Mouse (Mus musculus) heart, postnatal 0 days (tissue): ENCODE measurements around the gene Pltp. TPM values are rescaled to one million over a fixed set of nuclear protein-coding genes. Genes with fewer than 3 reads are reported as not detected.

Experiments
- ATAC-seq: fragments of 200-750 bp; cut with Nextera tagmentation; 2 replicates; pipeline ENCODE4 v1.8.0; 2017; ENCODE audit warnings: low read depth, moderate number of reproducible peaks, moderate library complexity; ENCODE audit not compliant: insufficient read depth
- DNase-seq: peaks from one replicate; pipeline ENCODE4 v3.0.0-alpha.2; 2016; ENCODE audit warnings: low spot score
- H3K27ac ChIP-seq: fragments of 300-500 bp; sonication (generic); 2 replicates; pipeline ENCODE4 v1.5.1; 2014; ENCODE audit warnings: low read depth, mild to moderate bottlenecking
- H3K27me3 ChIP-seq: fragments of 300-500 bp; sonication (generic); 2 replicates; pipeline ENCODE4 v1.6.1; 2014; ENCODE audit warnings: low read length, mixed read lengths; ENCODE audit not compliant: control insufficient read depth, insufficient read depth
- H3K36me3 ChIP-seq: fragments of 300-500 bp; sonication (generic); replicated peaks from 2 replicates; pipeline ENCODE4 v1.6.1; 2014; ENCODE audit warnings: low read length, mixed read lengths; ENCODE audit not compliant: control insufficient read depth, insufficient read depth
- H3K4me1 ChIP-seq: fragments of 300-500 bp; sonication (generic); 2 replicates; pipeline ENCODE4 v1.6.1; 2014; ENCODE audit warnings: antibody characterized with exemption; ENCODE audit not compliant: control insufficient read depth, insufficient read depth
- H3K4me2 ChIP-seq: fragments of 300-500 bp; sonication (generic); 2 replicates; pipeline ENCODE4 v1.6.1; 2014; ENCODE audit warnings: low read depth, mild to moderate bottlenecking, low read length, moderate library complexity
- H3K4me3 ChIP-seq: fragments of 300-500 bp; sonication (generic); 2 replicates; pipeline ENCODE4 v1.5.1; 2014; ENCODE audit warnings: low read depth, low read length
- H3K9ac ChIP-seq: fragments of 300-500 bp; sonication (generic); replicated peaks from 2 replicates; pipeline ENCODE4 v1.6.1; 2014; ENCODE audit warnings: low read depth, low read length, mixed read lengths
- H3K9me3 ChIP-seq: fragments of 300-500 bp; sonication (generic); replicated peaks from 2 replicates; pipeline ENCODE4 v1.6.1; 2016; ENCODE audit warnings: low read length; ENCODE audit not compliant: control insufficient read depth
- CTCF ChIP-seq: IDR thresholded peaks from 2 replicates; pipeline ENCODE4 v1.5.1; 2016; ENCODE audit warnings: antibody characterized with exemption, control low read depth, low read depth
- EP300 ChIP-seq: IDR thresholded peaks from 2 replicates; pipeline ENCODE4 v1.6.1; 2016; ENCODE audit warnings: antibody characterized with exemption, low read depth
- WGBS: fragments of 180-500 bp; shearing (Covaris S2); extraction: QIAGEN DNeasy Blood & Tissue Kit; methylation state at CpG from one replicate; pipeline ENCODE4 v1.1.7; 2014; 5-methylcytosine and 5-hydroxymethylcytosine counted together
- polyA plus RNA-seq: library from polyadenylated mRNA; unstranded; fragments of >200 nt; fragmentation: Nextera tagmentation; extraction: Ambion mirVana; gene quantifications from 2 replicates; pipeline ENCODE4 v1.2.1, GENCODE M21; 2015
- total RNA-seq: library from RNA; depleted of rRNA; stranded (reverse); fragments of >200 nt; gene quantifications from 2 replicates; pipeline ENCODE4 v1.2.3, GENCODE M21; 2014; ENCODE audit warnings: low replicate concordance

Gene Pltp
- total and polyA plus RNA-seq, 2 experiments from 2014 or later = 7.7 to 8.6 TPM

GRCm38 (mm10) chr2:164862179-164862861 lies 4.8 kb upstream of the Pltp start:
- ATAC-seq = peak; percentile 13
- peak overlapping the region; percentile 62 for H3K27ac ChIP-seq
- no peaks in the 10 kb centered on the region for H3K9me3 ChIP-seq
- peak; percentile 61 for DNase-seq
- H3K4me3 ChIP-seq = no peak overlapping the region
- no peak overlapping the region for H3K9ac ChIP-seq
- H3K4me2 ChIP-seq = no peak overlapping the region
- 32% methylated on average over 9 of the region's 9 CpGs for WGBS
- H3K36me3 ChIP-seq = no peaks in the 10 kb centered on the region
- no peak for TF ChIP-seq EP300
- no peak for TF ChIP-seq CTCF
- H3K4me1 ChIP-seq = peaks cover 19% of the 10 kb centered on the region
- H3K27me3 ChIP-seq = peaks cover 15% of the 10 kb centered on the region; the same call in 1 of the 2 replicates

GRCm38 (mm10) chr2:164861094-164861493 lies 3.6 kb upstream of the Pltp start:
- Histone ChIP-seq H3K9me3 (no peaks in the 10 kb centered on the region), H3K4me2 (no peak overlapping the region), H3K36me3 (no peaks in the 10 kb centered on the region), H3K4me3 (no peak overlapping the region), H3K4me1 (peaks cover 23% of the 10 kb centered on the region), H3K27me3 (peaks cover 28% of the 10 kb centered on the region; the same call in 1 of the 2 replicates), H3K27ac (no peak overlapping the region), H3K9ac (no peak overlapping the region)
- ATAC-seq (no peak), DNase-seq (no peak)
- no peak for TF ChIP-seq CTCF
- no peak for TF ChIP-seq EP300
- 47% methylated on average over 4 of the region's 4 CpGs for WGBS

- WGBS = 71% methylated on average over 9 of the region's 9 CpGs
- Histone ChIP-seq H3K4me3 (no peak overlapping the region), H3K4me1 (peaks cover 23% of the 10 kb centered on the region), H3K9me3 (no peaks in the 10 kb centered on the region), H3K4me2 (no peak overlapping the region), H3K27ac (no peak overlapping the region), H3K36me3 (no peaks in the 10 kb centered on the region), H3K27me3 (peaks cover 39% of the 10 kb centered on the region; the same call in 1 of the 2 replicates), H3K9ac (no peak overlapping the region)
- no peak for DNase-seq
- ATAC-seq = no peak
- TF ChIP-seq CTCF = no peak
- no peak for TF ChIP-seq EP300
Measured at GRCm38 (mm10) chr2:164859640-164860432, 2.3 kb upstream of the Pltp start.

- 59% methylated on average over 2 of the region's 2 CpGs for WGBS
- H3K4me1 ChIP-seq = peaks cover 23% of the 10 kb centered on the region
- TF ChIP-seq CTCF = no peak
- no peak for TF ChIP-seq EP300
Measured at GRCm38 (mm10) chr2:164859155-164859554, 1.6 kb upstream of the Pltp start.

GRCm38 (mm10) chr2:164857842-164858553 lies 487 bp upstream of the Pltp start:
- DNase-seq (no peak), ATAC-seq (no peak)
- WGBS = 17% methylated on average over 19 of the region's 19 CpGs
- H3K27me3 ChIP-seq = peaks cover 47% of the 10 kb centered on the region; the same call in 1 of the 2 replicates
- H3K9me3 ChIP-seq = no peaks in the 10 kb centered on the region
- no peak overlapping the region for H3K9ac ChIP-seq
- no peaks in the 10 kb centered on the region for H3K36me3 ChIP-seq
- no peak for TF ChIP-seq EP300
- no peak for TF ChIP-seq CTCF
- H3K4me2 ChIP-seq = peak overlapping the region; percentile 96
- peak overlapping the region; percentile 55 for H3K4me3 ChIP-seq
- peaks cover 23% of the 10 kb centered on the region for H3K4me1 ChIP-seq
- no peak overlapping the region for H3K27ac ChIP-seq

More at GRCm38 (mm10) chr2:164859155-164859554, 1.6 kb upstream of the Pltp start:
- H3K36me3 ChIP-seq = no peaks in the 10 kb centered on the region
- H3K4me2 ChIP-seq = no peak overlapping the region
- DNase-seq = no peak
- no peak overlapping the region for H3K4me3 ChIP-seq
- no peaks in the 10 kb centered on the region for H3K9me3 ChIP-seq
- no peak for ATAC-seq
- no peak overlapping the region for H3K9ac ChIP-seq
- no peak overlapping the region for H3K27ac ChIP-seq
- H3K27me3 ChIP-seq = peaks cover 46% of the 10 kb centered on the region; the same call in 1 of the 2 replicates
